Mouse (Mus musculus): ENCODE measurements around the gene Actl6b.

DNA sequence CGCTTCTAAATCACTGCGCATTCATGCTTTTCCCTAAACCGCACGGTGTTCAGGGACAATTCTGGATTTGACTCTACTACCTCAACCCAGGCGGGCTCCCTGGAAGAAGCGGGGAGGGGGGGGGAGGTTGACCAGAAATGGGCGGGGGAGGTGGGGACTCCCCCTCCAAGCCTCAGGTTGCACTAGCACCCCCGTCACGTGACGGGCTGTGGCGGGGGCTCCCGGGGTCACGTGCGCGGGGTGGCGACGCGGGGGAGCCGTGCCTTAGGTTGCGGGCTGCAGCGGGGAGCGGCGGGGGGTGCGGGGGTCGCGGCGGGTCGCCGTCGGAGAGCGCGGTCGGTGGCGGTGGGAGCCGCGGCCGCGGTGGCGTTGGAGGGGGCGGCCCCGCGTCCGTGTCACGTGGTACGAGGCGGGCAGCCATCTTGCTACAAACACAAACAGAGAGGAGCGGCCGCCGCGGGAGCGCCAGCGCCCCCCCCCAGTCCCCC lies 43.3 kb upstream of the Actl6b start:
- TF ChIP-seq CTCF (IDR thresholded peaks at IDR 0.05; ENCODE audit: control insufficient read depth, insufficient read depth, low read length) (no peak), POLR2A (IDR thresholded peaks at IDR 0.05; ENCODE audit: borderline replicate concordance, control insufficient read depth, low read depth, low read length) (no peak)
